Mouse (Mus musculus) heart, postnatal 4 days (tissue): ENCODE data around the gene Vmn2r60. TPM values are rescaled to one million over a fixed set of nuclear protein-coding genes. Genes with fewer than 3 reads are reported as not detected.
"Not testable (repeated sequence)": the region's sequence is repeated elsewhere in the genome, so short reads cannot be mapped to it uniquely, and the experiment has no call there.

Experiments used
- DNase-seq: peaks from one replicate; pipeline ENCODE4 v3.0.0; 2021
- total RNA-seq, 2 experiments: library from RNA; stranded (reverse); gene quantifications; 2 replicates each; pipeline ENCODE4 v1.2.3; 2021

Vmn2r60 gene
- under 1 TPM in 1 of 2 experiments, not detected in 1; 0.05 TPM for total RNA-seq

DNA sequence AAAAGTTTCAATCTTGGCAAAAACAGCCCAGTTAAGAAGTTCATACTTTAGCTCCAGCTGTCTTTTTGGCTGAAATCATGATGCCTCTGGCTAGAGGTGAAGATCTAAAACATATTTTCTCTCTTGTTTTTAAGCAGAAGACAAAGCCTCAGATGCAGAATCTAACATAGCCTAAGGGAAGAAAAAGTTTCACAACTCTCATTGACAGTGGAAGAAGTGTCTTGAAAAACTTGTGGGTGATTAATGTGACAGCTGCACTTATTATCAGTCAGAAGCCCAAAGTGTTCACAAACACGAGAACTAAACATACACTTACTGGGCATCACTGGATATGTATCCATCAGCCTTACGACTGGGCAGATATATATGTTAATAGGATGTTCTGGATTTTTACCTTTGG is at the start of gene Vmn2r60:
Gene Vmn2r60, plus strand, starts transcription at position 301 of the 400 bp plus-strand sequence.
- DNase-seq: no peak

GRCm38 (mm10) chr7:42058923-42059322 is 48.6 kb upstream of the Vmn2r60 start, which contains the start of gene Vmn2r59:
Gene Vmn2r59, minus strand, starts transcription at chr7:42059023.
- no peak for DNase-seq

DNA sequence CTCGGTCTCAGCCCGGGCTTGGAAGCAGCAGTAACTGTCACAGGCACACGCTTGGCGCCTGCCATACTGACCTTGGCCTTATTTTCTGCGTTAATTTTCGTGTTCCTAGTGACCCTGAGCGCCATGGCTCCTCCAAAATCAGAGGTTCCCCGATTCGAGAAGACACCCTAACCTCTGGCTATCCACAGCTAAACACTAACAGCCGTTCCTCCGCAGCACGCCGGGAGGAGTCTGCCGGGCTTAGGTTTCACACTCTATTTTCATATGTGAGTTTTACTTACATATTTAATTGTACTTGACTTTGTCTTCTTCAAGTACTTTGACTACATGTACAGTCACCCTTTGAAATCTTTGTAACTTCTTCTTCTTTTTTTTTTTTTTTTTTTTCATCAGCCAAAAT is 509 bp upstream of the Vmn2r60 start:
- DNase-seq: not testable (repeated sequence)

Other genes starting within 250 kb of the Vmn2r60 start
- not detected for gene Vmn2r58, start 235.1 kb upstream of the Vmn2r60 start, total RNA-seq
- not detected for gene Vmn2r59, start 48.7 kb upstream of the Vmn2r60 start, total RNA-seq
- not detected for gene Vmn2r61, start 152.3 kb downstream of the Vmn2r60 start, total RNA-seq